Mouse (Mus musculus) ES-Bruce4 (cell line): ENCODE measurements around the gene Gm1673. TPM values are rescaled to one million over a fixed set of nuclear protein-coding genes. Genes with fewer than 3 reads are reported as not detected.

Experiments
- H3K27ac ChIP-seq: 2 replicates; pipeline ENCODE4 v1.5.1; 2012; ENCODE audit warnings: low read length, inconsistent platforms; ENCODE audit not compliant: insufficient read depth
- H3K27me3 ChIP-seq: 2 replicates; pipeline ENCODE4 v1.6.1; 2012; ENCODE audit warnings: mild to moderate bottlenecking, low read length, inconsistent platforms; ENCODE audit not compliant: control insufficient read depth, poor library complexity, insufficient read depth, severe bottlenecking
- H3K36me3 ChIP-seq: 2 replicates; pipeline ENCODE4 v1.6.1; 2012; ENCODE audit warnings: inconsistent platforms, mild to moderate bottlenecking, low read length, moderate library complexity; ENCODE audit not compliant: control insufficient read depth, poor library complexity, insufficient read depth, severe bottlenecking
- H3K4me1 ChIP-seq: one replicate; pipeline ENCODE4 v1.8.1; 2011; ENCODE audit warnings: low read length; ENCODE audit not compliant: control insufficient read depth, insufficient read depth
- H3K4me3 ChIP-seq: 2 replicates; pipeline ENCODE4 v1.5.1; 2011; ENCODE audit warnings: low read depth, mild to moderate bottlenecking, low read length
- H3K9ac ChIP-seq: 2 replicates; pipeline ENCODE4 v1.6.1; 2012; ENCODE audit warnings: low read depth, mild to moderate bottlenecking, inconsistent platforms; ENCODE audit not compliant: poor library complexity, severe bottlenecking
- H3K9me3 ChIP-seq: replicated peaks from 2 replicates; pipeline ENCODE4 v1.6.1; 2012; ENCODE audit warnings: mild to moderate bottlenecking, low read length, inconsistent platforms; ENCODE audit not compliant: control insufficient read depth, poor library complexity, insufficient read depth, severe bottlenecking
- CTCF ChIP-seq: IDR thresholded peaks from one replicate; pipeline ENCODE4 v1.8.1; 2011; ENCODE audit warnings: low read depth, low read length
- EP300 ChIP-seq: IDR thresholded peaks from 2 replicates; pipeline ENCODE4 v1.6.1; 2011; ENCODE audit warnings: low read depth, low read length; ENCODE audit not compliant: insufficient read depth
- POLR2A ChIP-seq: IDR thresholded peaks from one replicate; pipeline ENCODE4 v1.8.1; 2011; ENCODE audit warnings: low read length; ENCODE audit not compliant: insufficient read depth
- polyA plus RNA-seq: library from polyadenylated mRNA; stranded (reverse); fragments of >200 nt; gene quantifications from 2 replicates; pipeline ENCODE4 v1.2.4, GENCODE M21; 2011; ENCODE audit warnings: low read depth; ENCODE audit not compliant: missing spikeins, insufficient read depth, insufficient read length

Gene Gm1673
- polyA plus RNA-seq, 1 experiment = 1.9 TPM

GRCm38 (mm10) chr5:33994671-33995625 lies 11.7 kb downstream of the Gm1673 start:
- TF ChIP-seq EP300 = no peak
- TF ChIP-seq CTCF = peak; percentile 71
- no peak for TF ChIP-seq POLR2A
- H3K9ac ChIP-seq = no peak overlapping the region
- H3K27ac ChIP-seq = no peak overlapping the region
- H3K4me1 ChIP-seq = peaks cover 2% of the 10 kb centered on the region
- no peaks in the 10 kb centered on the region for H3K9me3 ChIP-seq
- peaks cover 11% of the 10 kb centered on the region; the same call in 1 of the 2 replicates for H3K27me3 ChIP-seq
- peak overlapping the region; percentile 71 for H3K4me3 ChIP-seq
- no peaks in the 10 kb centered on the region for H3K36me3 ChIP-seq

- H3K4me3 ChIP-seq = peak within 1 kb of the TSS; percentile 71
- no peak within 1 kb of the TSS for H3K27ac ChIP-seq
- peaks cover 11% of the 10 kb centered on the region; the same call in 1 of the 2 replicates for H3K27me3 ChIP-seq
- H3K4me1 ChIP-seq = peaks cover 2% of the 10 kb centered on the region
- peak within 1 kb of the TSS; percentile 66 for H3K9ac ChIP-seq
- no peaks in the 10 kb centered on the region for H3K9me3 ChIP-seq
- no peaks in the 10 kb centered on the region for H3K36me3 ChIP-seq
- TF ChIP-seq EP300 = no peak
- TF ChIP-seq POLR2A = no peak
- no peak for TF ChIP-seq CTCF
These were observed 12.8 kb downstream of the Gm1673 start, which contains the start of gene Nat8l for GRCm38 (mm10) chr5:33995843-33996693. Nat8l (plus strand) TSS chr5:33995984.

- Histone ChIP-seq H3K4me3 (peak overlapping the region; percentile 71), H3K4me1 (peaks cover 2% of the 10 kb centered on the region), H3K27ac (no peak overlapping the region), H3K27me3 (peaks cover 11% of the 10 kb centered on the region; the same call in 1 of the 2 replicates), H3K9ac (peak overlapping the region; percentile 66), H3K9me3 (no peaks in the 10 kb centered on the region), H3K36me3 (no peaks in the 10 kb centered on the region)
- TF ChIP-seq CTCF (no peak), POLR2A (no peak), EP300 (no peak)
These were observed 13.4 kb downstream of the Gm1673 start for GRCm38 (mm10) chr5:33996694-33997045.

- TF ChIP-seq POLR2A (no peak), EP300 (no peak), CTCF (no peak)
- Histone ChIP-seq H3K4me1 (peaks cover 2% of the 10 kb centered on the region), H3K9ac (peak overlapping the region; percentile 66), H3K27me3 (peaks cover 11% of the 10 kb centered on the region; the same call in 1 of the 2 replicates), H3K9me3 (no peaks in the 10 kb centered on the region), H3K27ac (no peak overlapping the region), H3K4me3 (peak overlapping the region; percentile 71), H3K36me3 (no peaks in the 10 kb centered on the region)
These were observed 14.0 kb downstream of the Gm1673 start for GRCm38 (mm10) chr5:33997051-33997741.

GRCm38 (mm10) chr5:33997829-33998504 lies 14.7 kb downstream of the Gm1673 start:
- no peak overlapping the region for H3K27ac ChIP-seq
- no peaks in the 10 kb centered on the region for H3K9me3 ChIP-seq
- peaks cover 2% of the 10 kb centered on the region for H3K4me1 ChIP-seq
- H3K9ac ChIP-seq = no peak overlapping the region
- H3K4me3 ChIP-seq = peak overlapping the region; percentile 71
- TF ChIP-seq EP300 (no peak), CTCF (no peak), POLR2A (no peak)
- peaks cover 11% of the 10 kb centered on the region; the same call in 1 of the 2 replicates for H3K27me3 ChIP-seq
- no peaks in the 10 kb centered on the region for H3K36me3 ChIP-seq
